Mouse (Mus musculus) layer of hippocampus, adult 11-12 months (tissue): Measurements from ENCODE around the gene Itgb1bp1.

Source experiments
- DNase-seq: peaks from one replicate; pipeline ENCODE4 v3.0.0; 2022; ENCODE audit warnings: low spot score

The Itgb1bp1 gene

GRCm38 (mm10) chr12:21286243-21286622, at the start of gene Itgb1bp1:
TSS of gene Itgb1bp1 (minus strand) at chr12:21286284.
- DNase-seq, result peak; percentile 99

GRCm38 (mm10) chr12:21335869-21336268, 49.8 kb upstream of the Itgb1bp1 start:
- DNase-seq, result peak; percentile 75

GRCm38 (mm10) chr12:21333766-21334165, 47.7 kb upstream of the Itgb1bp1 start:
- no peak for DNase-seq

- DNase-seq, result no peak
These were observed 46.9 kb upstream of the Itgb1bp1 start for GRCm38 (mm10) chr12:21333021-21333420.

GRCm38 (mm10) chr12:21331711-21332110, 45.6 kb upstream of the Itgb1bp1 start:
- no peak for DNase-seq

GRCm38 (mm10) chr12:21330961-21331576, 45.0 kb upstream of the Itgb1bp1 start:
- no peak for DNase-seq

- DNase-seq, result no peak
These were observed 43.7 kb upstream of the Itgb1bp1 start for GRCm38 (mm10) chr12:21329661-21330400.

GRCm38 (mm10) chr12:21326325-21326724, 40.2 kb upstream of the Itgb1bp1 start:
- DNase-seq, result no peak

- no peak for DNase-seq
These were observed 39.2 kb upstream of the Itgb1bp1 start for GRCm38 (mm10) chr12:21325266-21325665.

- DNase-seq, result no peak
These were observed 38.0 kb upstream of the Itgb1bp1 start for GRCm38 (mm10) chr12:21324101-21324500.

GRCm38 (mm10) chr12:21322856-21323255, 36.8 kb upstream of the Itgb1bp1 start:
- no peak for DNase-seq

GRCm38 (mm10) chr12:21322296-21322695, 36.2 kb upstream of the Itgb1bp1 start:
- no peak for DNase-seq

- no peak for DNase-seq
These were observed 35.1 kb upstream of the Itgb1bp1 start for GRCm38 (mm10) chr12:21321170-21321569.

GRCm38 (mm10) chr12:21320317-21320716, 34.2 kb upstream of the Itgb1bp1 start:
- DNase-seq, result no peak

GRCm38 (mm10) chr12:21318143-21318895, 32.2 kb upstream of the Itgb1bp1 start:
- DNase-seq, result peak; percentile 60

GRCm38 (mm10) chr12:21316869-21317265, 30.8 kb upstream of the Itgb1bp1 start:
- peak; percentile 50 for DNase-seq

GRCm38 (mm10) chr12:21315923-21316868, 30.1 kb upstream of the Itgb1bp1 start, which contains the start of gene Iah1:
TSS of gene Iah1 (plus strand) at chr12:21316389.
- peak; percentile 82 for DNase-seq

- DNase-seq, result no peak
These were observed 26.1 kb upstream of the Itgb1bp1 start for GRCm38 (mm10) chr12:21312201-21312600.

GRCm38 (mm10) chr12:21306721-21307120, 20.6 kb upstream of the Itgb1bp1 start:
- no peak for DNase-seq

- no peak for DNase-seq
These were observed 19.7 kb upstream of the Itgb1bp1 start for GRCm38 (mm10) chr12:21305741-21306140.

GRCm38 (mm10) chr12:21302361-21302783, 16.3 kb upstream of the Itgb1bp1 start:
- no peak for DNase-seq

- no peak for DNase-seq
These were observed 15.8 kb upstream of the Itgb1bp1 start for GRCm38 (mm10) chr12:21301932-21302331.
